Mouse (Mus musculus): ENCODE data around the gene Lamb2.

The Lamb2 gene

DNA sequence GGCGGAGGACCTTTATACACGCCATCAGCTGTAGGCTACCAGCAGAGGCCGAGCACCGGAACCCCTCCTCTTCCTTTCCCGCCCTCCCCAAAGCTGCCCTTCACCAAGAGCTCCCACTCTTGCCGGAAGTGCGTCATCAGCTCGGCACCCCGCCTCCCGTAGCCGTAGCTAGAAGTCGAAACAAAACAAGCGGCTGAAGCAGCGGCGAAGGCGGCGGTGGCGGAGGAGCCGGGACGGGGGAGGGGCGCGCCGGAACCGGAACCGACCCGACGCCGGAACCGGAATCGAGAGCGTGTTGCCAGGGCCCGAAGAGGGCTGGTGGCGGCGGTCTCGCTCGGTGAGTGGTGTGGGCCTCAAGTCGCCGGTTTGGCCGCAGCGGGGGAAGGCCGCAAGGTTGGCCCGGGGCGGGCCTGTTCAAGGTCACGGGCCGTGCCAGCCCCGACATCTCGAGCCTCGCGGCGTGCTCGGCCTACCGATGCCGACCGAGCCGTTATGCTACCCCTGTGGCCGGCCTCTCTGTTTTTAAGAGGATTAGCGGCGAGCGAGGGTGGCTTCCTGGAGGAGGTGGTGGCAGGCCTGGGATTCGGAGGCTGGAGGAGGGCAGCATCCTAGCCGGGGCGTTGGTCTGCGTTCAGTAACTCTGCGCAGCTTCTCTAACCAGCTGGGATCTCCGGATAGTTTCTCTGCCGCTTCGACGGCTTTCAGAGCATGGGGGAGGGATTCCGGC, 11.2 kb downstream of the Lamb2 start, which contains the start of gene Usp19:
TSS of gene Usp19 (plus strand) at position 44 of the 727 bp plus-strand sequence.
- in situ Hi-C loops (cut with MboI; ENCODE audit: low sequenced_read_pairs): no loop called here

DNA sequence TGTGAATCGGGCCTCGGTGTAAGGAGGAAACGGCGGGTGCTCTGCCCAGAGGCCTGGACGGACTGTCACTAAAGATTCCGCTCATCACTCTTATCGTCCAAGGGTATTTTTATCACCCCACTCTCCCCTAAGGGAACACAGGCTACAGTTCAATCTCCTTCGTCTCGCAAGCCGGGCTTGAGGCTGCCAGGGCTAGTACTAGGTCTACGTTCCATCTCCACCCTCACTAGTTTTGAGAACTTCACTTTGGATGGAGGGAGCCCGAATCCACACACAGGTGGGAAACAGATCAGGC, 11.7 kb downstream of the Lamb2 start:
- in situ Hi-C loops (cut with MboI; ENCODE audit: low sequenced_read_pairs): no loop called here

DNA sequence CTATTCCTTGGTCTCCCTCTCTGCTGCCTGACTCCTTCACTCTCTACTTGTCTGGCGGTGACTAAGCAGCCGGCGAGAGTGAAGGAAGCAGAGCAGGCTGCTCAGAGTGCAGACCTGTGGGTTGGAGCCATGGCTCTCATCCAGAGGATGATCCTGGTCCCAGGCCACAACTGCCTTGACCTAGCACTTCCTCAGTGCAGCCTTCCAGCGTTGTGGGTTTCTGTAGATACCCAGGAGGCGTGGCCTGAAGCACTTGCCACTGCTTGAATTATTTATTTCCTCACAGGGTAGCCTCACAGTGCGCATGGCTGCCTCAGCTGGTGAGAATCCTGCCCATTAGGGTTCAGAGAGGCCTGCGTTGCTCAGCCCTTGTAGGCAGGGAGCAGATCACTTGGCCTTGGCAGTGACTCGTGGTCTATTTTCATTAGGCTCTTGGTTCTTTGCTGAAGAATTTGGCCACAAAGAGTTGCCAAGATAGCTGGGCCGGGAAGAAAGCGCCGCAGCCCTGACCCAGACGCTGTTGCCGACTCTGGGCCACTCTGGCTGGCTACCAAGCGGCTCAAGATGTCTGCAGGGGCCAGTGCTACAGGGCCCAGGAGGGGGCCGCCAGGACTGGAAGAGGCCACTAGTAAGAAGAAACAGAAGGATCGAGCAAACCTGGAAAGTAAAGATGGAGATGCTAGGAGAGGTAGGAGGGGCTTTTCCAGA, 12.7 kb downstream of the Lamb2 start:
- in situ Hi-C loops (cut with MboI; ENCODE audit: low sequenced_read_pairs): no loop called here

DNA sequence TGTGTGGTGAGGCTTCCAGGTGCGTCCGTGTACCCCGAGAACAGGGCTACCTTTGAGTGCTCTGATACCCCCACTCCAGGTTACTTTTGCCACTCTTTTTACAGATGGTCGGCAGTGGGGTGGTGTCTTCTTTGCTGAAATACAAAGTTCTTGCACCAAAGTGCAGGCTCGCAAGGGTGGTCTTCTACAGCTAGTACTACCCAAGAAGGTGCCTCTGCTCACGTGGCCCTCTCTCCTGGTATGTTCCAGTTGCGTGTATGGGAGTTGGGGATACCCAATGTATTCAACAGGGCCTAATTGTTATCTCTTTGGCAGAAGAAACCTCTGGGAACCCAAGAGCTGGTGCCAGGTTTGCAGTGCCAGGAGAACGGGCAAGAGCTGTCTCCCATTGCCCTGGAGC, 13.7 kb downstream of the Lamb2 start:
- in situ Hi-C loops (cut with MboI; ENCODE audit: low sequenced_read_pairs): no loop called here

DNA sequence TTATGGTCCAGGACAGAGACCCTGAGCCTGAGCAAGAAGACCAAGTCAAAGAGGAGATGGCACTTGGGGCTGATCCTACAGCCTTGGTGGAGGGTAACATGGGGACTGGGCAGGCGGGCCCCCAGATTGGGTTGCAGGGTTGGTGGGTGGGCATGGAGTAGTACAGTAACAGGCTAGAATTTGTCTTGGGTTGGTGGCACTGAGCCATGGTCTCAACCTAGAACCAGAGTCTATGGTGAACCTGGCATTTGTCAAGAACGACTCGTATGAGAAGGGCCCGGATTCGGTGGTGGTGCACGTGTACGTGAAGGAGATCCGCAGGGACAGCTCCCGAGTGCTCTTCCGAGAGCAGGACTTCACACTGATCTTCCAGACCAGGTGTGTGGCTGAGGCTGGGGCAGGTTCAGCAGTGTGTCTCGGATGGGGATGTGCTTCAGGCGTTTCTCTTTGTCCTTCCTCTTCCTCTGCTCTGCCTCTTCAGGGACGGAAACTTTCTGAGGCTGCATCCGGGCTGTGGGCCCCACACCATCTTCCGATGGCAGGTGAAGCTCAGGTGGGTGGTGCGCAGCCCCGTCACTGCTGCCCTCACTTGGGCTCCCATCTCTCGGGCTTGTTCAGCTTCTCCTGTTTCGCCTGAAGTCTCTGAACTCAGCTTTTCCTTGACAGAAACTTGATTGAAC, 14.8 kb downstream of the Lamb2 start:
- in situ Hi-C loops (cut with MboI; ENCODE audit: low sequenced_read_pairs): no loop called here

DNA sequence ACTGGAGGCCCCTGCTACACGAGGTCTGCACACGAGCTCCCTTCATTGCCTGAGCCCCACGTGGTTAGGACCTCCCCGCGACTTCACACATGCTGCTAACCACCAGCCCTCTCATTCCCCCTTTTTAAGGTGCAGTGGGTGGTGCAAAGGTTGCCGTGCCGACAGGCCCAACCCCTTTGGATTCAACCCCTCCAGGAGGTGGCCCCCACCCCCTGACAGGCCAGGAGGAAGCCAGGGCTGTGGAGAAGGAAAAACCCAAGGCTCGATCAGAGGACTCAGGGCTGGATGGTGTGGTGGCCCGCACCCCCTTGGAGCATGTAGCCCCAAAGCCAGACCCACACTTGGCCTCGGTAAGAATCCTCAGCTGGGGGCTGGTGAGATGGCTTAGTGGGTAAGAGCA, 15.4 kb downstream of the Lamb2 start:
- in situ Hi-C loops (cut with MboI; ENCODE audit: low sequenced_read_pairs): no loop called here

DNA sequence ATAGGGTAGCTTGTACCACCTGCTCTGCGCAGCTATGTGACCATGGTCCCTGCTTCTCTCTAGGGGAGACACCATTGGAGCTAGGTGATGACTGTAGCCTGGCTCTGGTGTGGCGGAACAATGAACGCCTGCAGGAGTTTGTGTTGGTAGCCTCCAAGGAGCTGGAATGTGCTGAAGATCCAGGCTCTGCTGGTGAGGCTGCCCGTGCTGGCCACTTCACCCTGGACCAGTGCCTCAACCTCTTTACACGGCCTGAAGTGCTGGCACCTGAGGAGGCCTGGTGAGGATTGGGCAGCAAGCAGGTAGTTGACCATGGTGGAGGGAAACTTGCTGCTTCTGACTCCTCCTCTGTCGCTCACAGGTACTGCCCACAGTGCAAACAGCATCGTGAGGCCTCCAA, 19.7 kb downstream of the Lamb2 start:
- in situ Hi-C loops (cut with MboI; ENCODE audit: low sequenced_read_pairs): no loop called here

DNA sequence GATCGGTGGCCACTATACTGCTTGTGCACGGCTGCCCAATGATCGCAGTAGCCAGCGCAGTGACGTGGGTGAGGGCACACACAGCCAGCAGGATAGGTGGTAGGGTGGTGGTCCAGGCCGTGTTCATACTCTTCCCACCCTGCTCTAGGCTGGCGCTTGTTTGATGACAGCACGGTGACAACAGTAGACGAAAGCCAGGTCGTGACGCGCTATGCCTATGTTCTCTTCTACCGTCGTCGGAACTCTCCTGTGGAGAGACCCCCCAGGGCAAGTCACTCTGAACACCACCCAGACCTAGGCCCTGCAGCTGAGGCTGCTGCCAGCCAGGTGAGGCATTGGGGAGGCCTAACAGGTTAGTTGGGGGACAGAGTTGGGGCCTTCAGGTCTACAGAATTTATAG, 20.4 kb downstream of the Lamb2 start:
- in situ Hi-C loops (cut with MboI; ENCODE audit: low sequenced_read_pairs): no loop called here

DNA sequence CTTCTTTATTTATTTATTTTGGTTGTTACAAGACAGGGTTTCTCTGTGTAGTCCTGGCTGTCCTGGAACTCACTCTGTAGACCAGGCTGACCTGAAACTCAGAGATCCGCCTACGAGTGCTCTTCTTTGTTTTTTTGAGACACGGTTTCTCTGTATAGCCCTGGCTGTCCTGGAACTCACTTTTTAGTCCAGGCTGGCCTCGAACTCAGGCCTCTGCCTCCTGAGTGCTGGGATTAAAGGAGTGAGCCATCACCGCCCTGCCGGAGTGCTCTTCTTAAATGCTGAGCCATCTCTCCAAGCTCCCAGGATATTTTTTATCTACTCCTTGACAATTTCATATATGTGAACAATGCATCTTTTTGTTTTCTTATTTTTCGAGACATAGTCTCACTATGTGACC, 27.4 kb downstream of the Lamb2 start:
- in situ Hi-C loops (cut with MboI; ENCODE audit: low sequenced_read_pairs): no loop called here

DNA sequence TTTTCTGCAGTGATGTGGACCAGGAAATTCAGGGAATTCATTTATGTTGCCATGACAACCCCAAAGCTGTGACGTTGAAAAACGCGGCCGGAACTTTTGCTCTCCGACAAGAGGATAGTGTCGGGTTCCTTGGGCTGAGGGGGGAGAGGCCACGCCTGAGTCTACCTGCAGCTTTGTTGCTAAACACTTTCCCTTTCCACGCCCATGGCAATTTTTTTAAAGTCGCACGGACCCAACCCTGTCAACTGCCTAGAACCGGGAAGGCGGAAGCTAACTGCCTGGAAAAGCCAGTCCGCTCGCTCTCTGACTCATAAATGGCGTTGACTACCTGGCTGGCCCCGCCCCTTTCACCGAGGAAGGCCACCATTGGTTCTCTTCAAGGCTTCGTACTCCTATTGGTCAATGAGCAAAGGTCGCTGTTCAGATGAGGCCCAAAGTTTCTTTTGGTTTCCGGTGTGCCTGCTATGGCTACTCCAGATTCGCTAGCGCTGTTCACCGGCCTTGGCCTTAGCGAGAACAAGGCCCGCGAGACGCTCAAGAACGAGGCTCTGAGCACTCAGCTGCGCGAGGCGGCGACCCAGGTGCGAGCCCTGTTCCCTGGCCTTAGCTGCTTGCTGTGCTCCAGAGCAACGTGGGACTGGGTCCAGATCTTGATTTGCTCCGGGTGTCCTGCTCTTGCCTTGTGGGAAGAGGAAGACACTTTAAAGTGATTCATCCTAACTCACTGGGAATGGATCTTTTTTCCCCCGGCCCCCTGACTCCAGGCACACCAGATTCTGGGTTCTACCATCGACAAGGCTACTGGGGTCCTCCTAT, 28.3 kb downstream of the Lamb2 start, which contains the start of gene Qars:
TSS of gene Qars (plus strand) at position 88 of the 816 bp plus-strand sequence.
- in situ Hi-C loops (cut with MboI; ENCODE audit: low sequenced_read_pairs): no loop called here

DNA sequence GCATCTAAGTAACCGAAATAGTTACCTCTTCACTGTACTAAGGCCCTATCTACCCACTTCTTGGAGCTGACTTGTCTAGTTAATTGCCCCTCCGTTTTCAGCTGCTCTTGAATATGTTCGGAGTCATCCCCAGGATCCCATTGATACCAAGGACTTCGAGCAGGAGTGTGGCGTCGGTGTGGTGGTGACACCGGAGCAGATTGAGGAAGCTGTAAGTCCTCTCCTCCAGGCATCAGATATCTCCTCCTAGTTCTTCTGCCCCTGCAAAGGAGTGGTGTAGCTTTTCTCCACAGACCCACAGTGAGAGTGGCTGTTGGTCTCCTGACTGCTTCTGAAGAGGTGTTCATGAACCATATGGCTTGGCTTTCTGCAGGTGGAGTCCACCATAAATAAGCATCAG, 29.2 kb downstream of the Lamb2 start:
- in situ Hi-C loops (cut with MboI; ENCODE audit: low sequenced_read_pairs): no loop called here

DNA sequence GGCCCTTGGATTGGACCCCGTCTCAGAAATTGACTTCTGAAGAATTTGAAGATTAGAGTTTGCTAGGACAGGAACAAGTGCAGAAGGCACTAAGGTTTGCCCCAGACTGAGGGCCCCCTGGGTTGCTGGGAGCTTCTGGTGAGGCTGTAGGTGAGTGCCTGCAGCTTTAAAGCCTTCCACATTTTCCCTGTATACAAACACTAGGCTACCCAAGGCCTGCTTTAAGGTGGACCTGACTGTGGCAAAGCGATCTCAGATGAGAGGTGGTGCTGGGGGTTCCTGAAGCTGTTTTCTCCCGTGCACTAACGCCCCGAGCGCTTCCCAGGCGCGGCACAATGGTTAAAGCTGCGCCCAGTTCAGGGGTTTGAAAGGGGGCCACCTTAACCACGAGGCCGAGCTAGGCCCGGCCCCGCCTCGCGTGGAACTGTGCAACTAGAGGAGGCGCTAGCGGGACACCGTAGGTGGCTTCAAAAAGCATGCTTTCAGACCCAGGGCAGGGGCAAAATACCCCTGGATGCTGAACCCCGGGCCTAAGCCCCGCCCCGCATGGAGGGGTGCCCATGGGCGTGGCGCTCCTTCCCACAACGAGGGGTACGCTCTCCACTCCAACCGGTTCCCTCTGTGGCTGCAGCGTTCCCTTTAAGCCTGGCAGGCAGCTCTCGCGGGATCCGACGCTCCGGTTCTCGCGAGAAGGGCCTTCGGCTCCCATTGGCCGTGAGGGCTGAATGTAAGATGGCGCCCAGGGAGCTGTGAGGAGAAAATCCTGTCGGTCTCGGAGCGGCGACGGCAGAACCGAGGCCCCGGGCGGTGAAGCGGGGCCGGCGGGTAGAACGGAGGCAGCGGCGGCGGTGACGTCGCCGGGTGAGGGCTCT, 37.1 kb downstream of the Lamb2 start, which contains the start of gene Qrich1:
TSS of gene Qrich1 (plus strand) at position 427 of the 872 bp plus-strand sequence.
- in situ Hi-C loops (cut with MboI; ENCODE audit: low sequenced_read_pairs): no loop called here

DNA sequence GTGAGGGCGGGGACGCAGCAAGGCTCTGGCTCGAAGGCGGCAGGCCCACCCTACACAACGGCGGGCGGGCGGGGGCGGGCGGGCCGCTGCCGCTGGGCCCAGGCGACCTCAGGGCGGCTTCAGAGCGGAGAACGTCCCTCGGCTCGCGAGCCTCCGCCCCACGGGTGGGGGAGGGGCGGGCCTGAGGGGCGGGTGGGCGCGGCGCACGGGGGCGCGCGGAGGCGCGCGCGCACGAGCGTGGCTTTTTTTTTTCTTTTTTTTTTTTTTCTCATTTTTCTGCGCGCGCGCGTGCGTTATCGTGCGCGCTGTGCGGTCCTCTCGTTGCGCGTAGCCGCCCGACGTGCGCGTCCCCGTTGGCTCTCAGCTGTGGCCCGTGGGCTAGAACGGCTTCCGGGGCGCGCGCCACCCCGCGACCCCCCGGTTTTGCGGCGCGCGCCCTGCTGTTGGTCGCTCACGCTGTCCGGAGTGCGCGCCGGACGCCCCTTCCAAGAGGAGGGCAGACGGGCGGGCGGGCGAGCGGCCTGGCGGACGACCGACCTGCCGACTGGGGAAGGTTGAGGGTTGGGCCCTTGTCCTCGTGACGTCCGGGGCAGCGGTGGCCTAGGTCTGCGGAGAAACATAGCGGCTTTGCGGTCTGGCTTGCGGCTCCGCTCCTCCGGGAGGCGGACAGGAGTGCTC, 37.9 kb downstream of the Lamb2 start:
- in situ Hi-C loops (cut with MboI; ENCODE audit: low sequenced_read_pairs): no loop called here

DNA sequence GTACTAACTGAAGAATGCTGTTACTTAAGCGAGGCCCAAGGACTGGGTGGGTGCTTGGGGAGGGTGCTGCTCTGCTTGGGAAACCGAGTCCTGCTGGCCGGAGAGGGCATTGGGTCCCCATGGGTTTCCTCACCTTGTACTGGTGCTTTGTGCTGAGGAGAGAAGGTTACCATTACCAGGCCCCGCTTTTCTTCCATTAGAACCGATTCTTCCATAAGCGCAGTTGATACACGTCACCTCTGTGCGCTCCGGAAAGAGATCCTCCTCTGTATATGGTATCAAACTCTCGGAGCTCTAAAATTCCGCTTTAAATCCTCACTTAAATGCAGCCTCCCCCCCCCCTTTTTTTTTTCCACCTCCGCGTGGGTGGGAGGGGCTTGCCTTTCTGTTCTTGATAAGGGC, 38.4 kb downstream of the Lamb2 start:
- in situ Hi-C loops (cut with MboI; ENCODE audit: low sequenced_read_pairs): no loop called here

DNA sequence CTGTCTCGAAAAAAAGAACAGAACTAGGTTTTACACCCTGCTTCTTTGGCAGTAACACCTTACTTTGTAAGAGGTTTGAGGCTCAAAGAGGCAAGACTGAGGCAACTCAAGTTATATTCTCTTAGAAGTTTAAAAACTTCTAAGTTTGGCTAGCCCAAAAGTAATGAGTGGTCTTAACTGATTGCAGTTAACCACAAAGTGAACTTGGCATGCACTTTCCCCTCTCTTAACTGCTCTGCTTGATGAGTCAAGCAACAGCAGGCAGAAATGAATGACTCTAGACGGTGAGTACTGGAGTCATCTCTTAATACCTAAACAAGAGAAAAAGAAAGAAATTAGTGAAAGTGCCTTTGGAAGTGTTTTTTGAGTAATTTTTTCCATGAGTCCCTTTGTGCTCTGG, 42.1 kb downstream of the Lamb2 start:
- in situ Hi-C loops (cut with MboI; ENCODE audit: low sequenced_read_pairs): no loop called here

DNA sequence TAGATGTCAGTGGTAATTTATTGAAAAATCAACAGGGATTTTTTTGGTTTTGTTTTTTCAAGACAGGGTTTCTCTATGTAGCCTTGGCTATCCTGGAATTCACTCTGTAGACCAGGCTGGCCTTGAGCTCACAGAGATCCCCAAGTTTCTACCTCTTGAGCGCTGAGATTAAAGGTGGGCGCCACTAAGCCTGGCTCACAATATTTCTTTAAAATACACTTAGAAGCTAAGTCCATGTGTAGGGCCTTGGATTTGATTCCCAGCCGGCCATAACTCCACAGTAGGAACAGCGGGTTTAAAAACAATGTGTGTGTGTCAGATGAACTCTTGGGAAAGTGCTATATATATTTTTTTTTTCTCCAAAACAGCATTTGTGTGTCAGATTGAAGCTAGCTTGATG, 43.8 kb downstream of the Lamb2 start:
- in situ Hi-C loops (cut with MboI; ENCODE audit: low sequenced_read_pairs): no loop called here

DNA sequence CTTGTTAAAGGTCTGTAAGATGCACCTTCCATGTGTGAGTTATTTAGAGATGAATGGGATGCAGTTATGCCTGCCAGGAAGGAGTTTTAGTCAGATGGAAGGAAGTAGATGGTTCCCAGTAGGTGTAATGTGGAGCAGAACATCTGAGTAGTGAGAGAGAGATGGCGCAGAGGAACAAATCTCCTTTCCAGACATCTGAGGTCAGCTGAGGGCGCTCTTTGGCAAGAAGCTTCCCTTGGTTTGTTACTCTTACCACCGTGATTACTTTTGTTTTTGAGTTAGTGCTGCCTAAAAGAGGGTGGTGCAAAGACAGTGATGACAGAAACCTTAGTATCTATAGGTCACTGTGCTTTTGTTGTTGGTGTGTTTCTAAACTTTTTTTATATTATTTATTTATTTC, 45.9 kb downstream of the Lamb2 start:
- in situ Hi-C loops (cut with MboI; ENCODE audit: low sequenced_read_pairs): no loop called here

DNA sequence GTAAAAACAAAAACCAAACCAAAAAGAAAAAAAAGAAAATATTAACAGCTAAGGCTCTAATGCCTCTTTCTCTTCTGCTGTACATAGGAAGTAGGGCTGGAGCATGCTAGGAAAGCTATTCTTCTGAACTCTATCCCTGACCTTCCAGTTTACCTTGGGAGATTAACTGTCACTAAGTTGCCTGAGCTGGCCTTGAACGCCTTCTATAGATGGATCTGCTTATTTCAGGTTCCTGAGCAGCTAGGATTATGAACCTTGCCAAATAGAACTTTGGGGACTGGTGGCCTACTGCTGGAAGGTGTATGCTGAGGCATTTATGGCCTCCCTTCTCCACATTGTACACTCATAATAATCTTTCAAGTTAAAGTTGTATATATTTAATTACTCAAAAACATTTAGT, 51.4 kb downstream of the Lamb2 start:
- in situ Hi-C loops (cut with MboI; ENCODE audit: low sequenced_read_pairs): no loop called here

DNA sequence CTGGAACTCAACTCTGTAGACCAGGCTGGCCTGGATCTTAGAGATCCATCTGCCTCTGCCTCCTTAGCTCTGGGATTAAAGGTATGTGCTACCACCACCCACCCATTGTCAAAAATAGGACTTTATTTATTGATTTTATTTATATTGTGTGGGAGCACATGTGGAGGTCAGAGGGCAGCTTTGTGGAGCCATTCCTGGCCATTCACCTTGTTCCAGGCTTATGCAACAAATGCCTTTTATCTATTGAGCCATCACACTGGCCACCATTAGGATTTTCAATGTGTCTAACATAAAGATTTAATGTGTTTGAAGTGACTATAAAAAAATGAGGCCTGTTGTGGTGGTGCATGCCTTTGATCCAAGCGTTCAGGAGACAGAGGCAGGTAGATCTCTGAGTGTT, 52.0 kb downstream of the Lamb2 start:
- in situ Hi-C loops (cut with MboI; ENCODE audit: low sequenced_read_pairs): no loop called here

Data from CH12F3 (cell line).